Mouse (Mus musculus): ENCODE results near the gene Trim24.
"Not testable (repeated sequence)": the region's sequence is repeated elsewhere in the genome, so short reads cannot be mapped to it uniquely, and the experiment has no call there.

Trim24 gene

DNA sequence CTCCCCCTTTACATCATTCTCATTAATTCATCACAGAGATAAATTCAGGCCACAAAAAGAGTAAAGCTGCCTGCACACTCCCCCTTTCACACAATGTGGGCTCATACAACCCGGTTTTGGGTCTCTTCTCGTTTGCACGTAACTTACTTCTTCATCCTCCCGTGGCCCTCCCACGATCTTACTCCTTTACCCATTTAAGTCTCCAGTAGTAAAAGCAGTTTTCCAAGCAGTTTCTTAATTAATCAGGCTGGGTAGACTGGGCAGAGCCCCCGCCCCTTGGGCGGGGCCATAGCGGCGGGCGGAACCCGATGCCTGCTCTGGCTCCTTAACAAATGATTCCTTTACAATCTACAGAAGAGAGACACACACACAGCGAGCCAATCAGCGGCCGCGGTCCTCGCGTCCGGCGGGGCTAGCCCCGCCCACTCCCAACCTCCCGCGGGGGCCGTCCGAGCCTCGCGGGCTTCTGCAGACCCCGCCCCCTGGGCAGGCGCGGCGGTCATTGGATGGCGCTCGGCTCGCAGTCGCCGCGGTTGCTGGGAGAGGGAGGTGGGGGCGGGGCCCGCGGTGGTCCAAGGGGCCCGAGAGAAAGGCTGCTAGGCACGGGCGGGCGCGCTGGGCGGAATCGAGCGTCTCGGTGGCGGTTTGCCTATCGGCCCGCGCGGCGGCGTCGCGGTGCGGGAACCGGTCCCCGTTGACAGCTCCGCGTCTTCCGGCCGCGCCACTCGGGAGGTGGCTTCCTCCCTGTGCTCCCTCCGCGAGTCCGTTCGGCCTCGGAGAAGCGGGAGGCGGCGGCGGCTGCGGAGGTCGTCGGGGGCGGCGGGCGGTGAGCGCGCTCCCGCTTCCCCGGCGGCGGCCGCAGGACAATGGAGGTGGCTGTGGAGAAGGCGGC, at the start of gene Trim24:
Gene Trim24, plus strand, starts transcription at position 567 of the 892 bp plus-strand sequence.
- peak; percentile 97 for DNase-seq (ENCODE audit: low read depth, low spot score)

DNA sequence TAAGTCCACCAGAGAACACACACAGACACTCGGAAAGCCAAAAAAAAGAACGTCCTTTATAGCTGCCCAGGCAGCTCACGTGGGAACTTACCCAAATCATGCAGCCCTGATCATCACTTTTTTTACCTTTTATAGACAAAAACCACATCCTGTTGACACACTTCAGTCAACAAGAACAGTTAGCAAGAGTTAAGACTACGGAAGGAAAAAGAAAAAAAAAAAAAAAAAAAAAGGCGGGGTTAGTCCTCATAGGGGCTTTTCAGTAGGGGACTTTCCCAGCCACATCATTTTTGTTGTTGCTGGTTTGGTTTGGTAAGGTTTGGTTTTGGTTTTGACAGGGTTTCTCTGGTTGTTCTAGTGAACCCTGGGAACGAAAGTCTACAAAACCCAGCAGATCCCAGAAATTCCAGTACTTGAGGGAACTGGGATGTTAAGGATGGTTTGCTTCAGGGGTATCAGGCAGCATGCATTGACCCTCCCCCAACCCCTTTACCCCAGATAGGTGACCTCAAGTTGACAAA, 49.0 kb upstream of the Trim24 start:
- peak; percentile 68 for DNase-seq (ENCODE audit: low read depth, low spot score)

DNA sequence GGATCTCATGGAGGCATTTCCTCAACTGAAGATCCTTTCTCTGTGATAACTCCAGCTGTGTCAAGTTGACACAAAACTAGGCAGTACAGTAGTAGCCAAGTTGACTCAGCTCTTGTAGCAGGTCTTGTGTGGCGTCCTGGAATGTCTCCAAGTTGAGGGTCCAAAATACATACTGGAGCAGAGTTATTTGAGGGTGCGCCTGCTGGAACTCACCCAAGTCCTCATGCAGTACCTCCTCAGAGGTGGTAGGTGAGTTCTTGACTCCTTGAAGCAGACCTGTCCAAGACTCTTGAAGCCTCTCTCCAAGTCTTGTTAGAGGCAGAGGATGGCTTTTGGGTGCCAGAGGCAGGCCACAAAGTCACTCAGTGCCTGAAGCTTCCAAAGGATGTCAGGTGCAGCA, 48.2 kb upstream of the Trim24 start:
- no peak for DNase-seq (ENCODE audit: low read depth, low spot score)

DNA sequence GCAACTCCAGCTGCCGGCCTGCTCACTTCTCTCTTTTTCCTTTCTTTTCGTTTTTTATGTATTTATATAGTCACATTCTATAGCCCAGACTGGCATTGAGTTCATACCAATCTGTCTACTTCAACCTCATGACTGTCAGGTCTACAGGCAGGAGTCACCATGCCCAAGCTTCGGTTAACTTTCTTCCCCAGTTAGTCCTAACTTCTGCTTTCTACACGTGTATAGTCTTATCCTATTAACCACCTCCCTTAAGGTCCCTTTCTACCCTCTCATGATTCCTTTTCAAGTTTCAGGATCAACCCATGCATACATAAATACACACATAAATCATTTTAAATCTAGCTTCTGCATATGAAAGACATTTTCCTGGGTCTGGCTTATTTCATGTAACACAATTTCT, 46.9 kb upstream of the Trim24 start:
- no peak for DNase-seq (ENCODE audit: low read depth, low spot score)

DNA sequence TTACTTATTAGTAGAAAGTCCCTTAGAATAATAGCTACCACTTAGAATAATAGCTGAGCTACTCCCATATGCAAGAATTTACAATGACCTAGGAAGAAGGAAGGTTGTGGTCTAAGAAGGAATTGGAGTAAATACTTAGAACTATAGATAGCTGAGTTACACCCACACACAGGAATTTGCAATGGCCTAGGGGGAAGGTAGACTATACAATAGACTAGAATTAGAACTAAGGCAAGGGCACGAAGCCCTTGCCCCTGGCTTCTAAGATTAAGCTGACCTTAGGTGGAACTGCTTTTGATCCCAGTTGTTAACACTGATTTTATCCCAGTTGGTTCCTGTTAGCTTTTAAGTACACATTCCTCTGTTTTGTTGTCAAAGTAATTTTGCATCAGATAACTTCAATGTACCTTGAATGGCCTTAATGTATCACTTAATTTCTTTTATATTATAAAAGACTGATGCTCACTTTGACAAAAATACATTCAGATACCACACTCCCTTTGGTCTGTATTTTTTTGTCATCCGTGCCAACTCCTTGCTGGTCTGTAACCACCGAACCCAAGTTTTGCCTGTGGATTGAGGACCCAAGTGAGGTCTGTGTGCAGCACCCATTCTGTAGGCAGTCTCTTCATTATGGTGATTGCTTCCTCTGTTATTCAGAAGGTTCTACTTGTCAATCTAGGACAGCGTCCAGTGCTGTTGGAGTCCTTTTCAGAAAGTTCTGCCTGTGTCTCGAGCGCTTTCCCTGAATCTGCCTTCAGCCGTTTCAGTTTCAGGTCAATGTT, 45.1 kb upstream of the Trim24 start:
- not testable (repeated sequence) for DNase-seq (ENCODE audit: low read depth, low spot score)

DNA sequence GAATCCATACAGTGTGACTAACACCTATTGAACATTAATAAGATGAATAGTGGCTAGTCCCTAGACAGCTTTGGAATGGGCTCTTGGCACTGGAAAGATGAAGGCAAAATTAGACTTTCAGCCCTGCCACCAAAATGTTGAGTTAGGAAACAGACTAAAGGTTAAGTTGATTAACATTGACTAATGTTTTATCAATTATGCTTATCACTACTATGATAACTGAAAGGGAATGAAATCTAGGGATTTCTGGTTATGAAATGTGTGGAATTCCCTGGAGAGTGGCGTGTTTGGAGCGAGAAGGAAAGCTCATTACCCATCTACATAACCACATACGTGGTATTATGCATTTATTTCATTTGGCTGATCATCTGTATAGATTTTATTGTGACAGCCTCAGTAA, 41.7 kb upstream of the Trim24 start:
- no peak for DNase-seq (ENCODE audit: low read depth, low spot score)

DNA sequence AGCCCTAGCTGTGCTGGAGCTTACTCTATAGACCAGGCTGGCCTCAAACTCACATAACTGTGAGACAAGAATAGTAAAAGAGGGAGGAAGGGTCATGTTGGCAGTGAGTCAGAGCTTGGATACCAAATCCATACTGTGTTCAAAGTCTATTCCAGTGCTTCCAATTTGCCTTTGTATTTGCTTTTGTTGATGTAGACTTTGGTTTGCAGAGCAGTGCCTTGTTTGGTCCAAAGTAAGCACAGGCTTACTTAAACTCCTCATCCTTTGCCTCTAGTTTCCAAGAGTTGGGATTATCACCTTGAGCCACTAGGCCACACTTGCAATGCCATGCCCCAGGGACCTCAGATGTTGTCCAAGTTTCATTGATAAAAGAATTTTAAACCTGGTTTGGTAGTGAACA, 41.0 kb upstream of the Trim24 start:
- DNase-seq (ENCODE audit: low read depth, low spot score), result no peak

DNA sequence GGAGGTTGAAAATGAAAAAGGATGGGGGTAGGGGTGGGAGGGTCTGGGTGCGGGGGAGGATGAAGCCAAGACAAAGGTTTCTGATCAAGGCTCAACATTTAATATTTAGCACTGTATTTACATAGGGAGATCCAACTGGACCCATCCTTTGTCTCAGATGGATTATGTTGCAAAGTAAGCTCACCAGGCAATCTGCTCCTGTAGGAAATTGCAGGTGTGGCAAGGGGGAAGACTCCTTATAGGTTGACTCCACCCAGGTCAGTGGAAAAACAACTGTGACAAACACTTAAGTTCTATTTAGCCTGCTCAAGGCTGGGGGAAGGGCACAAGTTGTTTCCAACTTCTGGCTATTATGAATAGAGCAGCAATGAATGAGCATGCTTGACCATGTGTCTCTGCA, 36.9 kb upstream of the Trim24 start:
- DNase-seq (ENCODE audit: low read depth, low spot score), result no peak

DNA sequence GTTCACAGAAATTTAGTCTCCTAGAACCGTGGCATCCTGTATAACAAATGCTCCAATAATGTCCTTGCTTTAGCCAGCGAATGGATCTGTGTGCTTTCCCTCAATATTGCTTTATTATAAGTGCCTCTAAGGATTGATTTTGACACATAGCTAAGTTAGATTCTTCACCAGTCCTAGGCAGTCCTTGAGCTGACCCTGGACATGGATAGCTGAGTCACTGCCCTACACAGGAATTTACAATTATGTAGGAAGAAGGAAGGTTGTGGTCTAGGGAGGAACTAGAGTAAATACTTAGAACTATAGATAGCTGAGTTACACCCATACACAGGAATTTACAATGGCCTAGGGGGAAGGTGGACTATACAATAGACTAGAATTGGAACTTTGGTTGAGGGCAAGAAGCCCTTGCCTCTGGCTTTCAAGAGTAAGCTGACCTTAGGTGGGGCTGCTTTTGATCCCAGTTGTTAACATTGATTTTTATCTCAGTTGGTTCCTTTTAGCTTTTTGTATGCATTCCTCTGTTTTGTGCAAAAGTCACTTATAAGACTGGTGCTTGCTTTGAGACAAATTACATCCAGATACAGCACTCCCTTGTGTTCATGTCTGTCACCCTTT, 33.6 kb upstream of the Trim24 start:
- DNase-seq (ENCODE audit: low read depth, low spot score), result not testable (repeated sequence)

DNA sequence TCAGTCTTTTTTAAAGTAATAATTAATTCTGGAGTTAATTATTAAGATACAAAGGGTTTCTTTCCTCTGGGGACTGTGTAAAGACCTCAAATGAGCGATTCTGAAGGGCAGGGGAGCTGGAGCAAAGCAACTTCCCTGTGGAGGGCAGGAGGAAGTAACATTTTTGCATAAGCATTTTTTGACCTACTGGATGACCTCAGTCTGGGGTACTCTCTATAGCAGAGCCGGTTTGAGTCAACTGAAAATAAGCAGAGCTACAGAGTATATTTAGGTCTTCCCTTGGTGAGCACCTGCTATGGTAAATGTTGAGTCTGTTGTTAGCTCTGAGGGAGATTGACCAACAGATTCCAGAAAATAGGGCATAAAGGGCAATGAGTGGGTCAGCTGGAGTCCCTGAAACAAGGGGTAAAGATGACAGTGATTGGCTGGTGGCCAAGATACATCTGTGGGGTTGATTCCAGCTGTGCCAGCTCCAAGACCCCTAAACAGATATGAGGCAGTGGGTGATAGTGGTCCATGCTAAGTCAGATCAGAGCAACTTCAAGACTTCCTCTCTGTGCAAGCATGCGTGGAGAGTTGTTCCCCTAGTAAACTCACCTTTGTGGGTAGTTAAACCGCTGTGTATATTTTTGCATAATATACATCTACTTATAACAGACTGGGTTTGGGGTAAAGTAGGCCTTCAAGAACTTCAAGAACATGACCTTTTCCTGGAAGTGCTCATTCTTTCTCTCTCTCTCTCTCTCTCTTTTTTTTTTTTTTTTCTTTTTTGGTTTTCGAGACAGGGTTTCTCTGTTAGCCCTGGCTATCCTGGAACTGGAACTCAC, 27.6 kb upstream of the Trim24 start:
- DNase-seq (ENCODE audit: low read depth, low spot score), result peak; percentile 21

DNA sequence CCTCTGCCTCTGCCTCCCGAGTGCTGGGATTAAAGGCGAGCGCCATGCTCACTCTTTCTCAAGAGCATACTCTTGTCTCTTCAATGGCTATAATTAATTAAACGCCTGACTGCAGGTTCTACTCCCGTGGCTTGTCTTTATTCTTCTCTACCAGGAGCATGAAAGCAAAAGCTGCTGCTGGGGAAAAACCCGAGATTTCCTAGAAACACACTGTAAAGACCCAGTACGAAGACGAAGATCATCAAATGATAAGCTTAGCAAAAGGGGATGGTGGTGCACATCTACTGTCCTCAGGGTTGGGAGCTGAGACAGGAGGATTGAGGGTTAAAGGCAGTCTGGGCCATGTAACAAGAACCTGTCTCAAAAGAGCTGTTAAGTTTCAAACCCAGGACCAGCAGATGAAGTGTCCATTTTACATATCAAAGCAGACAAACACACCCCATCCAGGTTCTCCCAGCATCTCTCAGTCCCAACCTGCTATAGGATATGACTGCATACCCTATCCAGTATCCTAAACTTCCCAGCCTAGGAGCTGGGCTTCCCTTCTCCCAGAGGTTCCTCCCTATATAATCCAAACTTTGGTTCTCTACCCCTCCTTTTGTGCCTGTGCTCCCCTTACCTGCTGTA, 26.9 kb upstream of the Trim24 start:
- DNase-seq (ENCODE audit: low read depth, low spot score), result peak; percentile 33

DNA sequence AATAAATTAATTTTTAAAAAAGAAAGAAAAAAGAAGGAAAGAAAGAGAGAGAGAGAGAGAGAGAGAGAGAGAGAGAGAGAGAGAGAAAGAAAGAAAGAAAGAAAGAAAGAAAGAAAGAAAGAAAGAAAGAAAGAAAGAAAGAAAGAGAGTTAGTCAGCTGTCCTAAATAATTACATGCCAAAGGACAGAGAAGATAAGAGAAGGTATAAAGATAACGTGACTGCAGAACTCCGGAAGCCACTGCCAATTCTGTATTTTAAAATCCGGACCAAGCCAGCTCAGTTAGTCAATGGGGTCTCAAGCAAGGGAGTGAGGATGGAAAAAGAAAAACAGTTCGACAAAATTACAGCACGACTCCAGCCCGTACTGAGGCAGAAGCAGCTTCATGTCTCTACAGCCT, 25.7 kb upstream of the Trim24 start:
- not testable (repeated sequence) for DNase-seq (ENCODE audit: low read depth, low spot score)

DNA sequence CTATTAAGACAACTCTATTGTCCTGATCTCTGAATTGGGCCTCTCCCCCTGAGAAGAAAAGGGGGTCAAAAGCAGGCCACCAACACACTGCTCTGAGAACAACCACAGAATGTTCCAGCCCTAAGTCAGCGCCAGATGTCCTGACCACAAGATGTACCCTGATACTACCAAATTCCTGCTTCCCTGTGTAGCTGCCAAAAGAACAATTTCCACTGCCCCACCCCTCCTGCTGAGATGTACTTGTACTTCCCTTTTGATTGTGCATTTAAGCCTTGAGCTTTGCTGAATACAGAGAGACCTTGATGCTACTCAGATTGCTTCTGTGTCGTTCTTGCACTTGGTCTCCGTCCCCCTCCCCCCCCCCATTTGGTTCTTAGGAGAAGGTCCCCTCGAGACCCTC, 23.1 kb upstream of the Trim24 start:
- DNase-seq (ENCODE audit: low read depth, low spot score), result not testable (repeated sequence)

DNA sequence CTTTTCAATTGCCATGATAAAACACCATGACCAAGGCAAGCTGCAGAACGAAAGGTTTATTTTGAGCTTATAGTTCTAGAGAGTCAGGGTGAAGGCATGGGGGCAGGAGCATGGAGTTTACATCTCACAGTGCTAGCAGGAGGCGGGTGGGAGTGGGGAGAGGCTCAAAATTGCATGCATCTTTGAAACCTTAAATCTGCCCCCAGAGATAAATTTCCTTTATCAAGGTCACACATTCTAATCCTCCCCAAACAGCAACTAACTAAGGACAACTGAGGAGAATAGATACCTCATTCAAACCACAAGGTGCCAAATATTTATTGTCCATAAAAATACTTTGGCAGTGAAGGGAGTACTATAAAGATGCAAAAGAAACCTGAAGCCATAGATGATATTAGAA, 19.3 kb upstream of the Trim24 start:
- no peak for DNase-seq (ENCODE audit: low read depth, low spot score)

DNA sequence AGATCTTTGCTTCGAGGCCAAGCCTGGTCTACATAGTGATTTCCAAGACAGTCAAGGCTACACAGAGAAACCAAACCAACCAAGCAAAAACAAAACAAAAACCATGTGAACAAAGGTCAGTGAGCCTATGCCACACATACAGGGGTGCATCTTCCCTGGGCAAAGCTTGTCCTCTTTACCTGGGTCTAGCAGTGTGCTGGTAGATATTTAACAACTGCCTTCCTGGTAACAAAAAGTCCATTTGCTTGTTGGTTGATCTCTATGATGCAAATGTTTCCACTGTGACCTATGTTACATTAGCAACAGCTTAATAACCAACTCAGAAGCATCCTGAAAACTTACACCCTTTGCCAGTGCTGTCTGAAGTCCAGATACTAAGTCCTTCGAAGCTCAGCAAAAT, 17.3 kb upstream of the Trim24 start:
- no peak for DNase-seq (ENCODE audit: low read depth, low spot score)

DNA sequence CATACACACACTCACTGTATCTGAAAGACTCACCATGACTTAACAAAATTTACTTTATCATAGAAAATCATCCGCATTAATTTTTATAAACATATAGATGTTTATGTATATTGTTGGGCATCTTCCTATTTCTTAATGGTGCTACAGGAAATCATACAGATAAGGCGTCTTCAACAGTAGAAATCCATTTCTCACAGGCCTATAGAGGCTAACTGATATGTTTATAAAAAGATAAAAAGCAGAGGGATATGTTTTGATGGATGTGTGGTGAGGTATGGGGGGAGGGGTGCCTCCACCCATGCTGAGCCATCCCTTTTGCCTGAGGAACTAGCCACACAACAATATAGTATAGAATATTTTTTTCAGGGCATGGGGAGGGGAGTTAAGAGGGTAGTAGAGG, 15.2 kb upstream of the Trim24 start:
- DNase-seq (ENCODE audit: low read depth, low spot score), result no peak

DNA sequence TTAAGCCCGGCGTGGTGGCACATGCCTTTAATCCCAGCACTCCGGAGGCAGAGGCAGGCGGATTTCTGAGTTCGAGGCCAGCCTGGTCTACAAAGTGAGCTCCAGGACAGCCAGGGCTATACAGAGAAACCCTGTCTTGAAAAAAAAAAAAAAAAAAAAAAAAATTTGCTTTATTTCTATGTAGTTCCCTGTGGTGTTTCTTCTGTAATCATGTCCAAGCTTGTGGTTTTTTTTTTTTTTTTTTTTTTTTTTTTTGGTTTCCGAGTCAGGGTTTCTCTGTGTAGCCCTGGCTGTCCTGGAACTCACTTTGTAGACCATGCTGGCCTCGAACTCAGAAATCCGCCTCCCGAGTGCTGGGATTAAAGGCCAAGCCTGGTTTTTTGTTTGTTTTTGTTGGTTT, 14.3 kb upstream of the Trim24 start:
- DNase-seq (ENCODE audit: low read depth, low spot score), result not testable (repeated sequence)

DNA sequence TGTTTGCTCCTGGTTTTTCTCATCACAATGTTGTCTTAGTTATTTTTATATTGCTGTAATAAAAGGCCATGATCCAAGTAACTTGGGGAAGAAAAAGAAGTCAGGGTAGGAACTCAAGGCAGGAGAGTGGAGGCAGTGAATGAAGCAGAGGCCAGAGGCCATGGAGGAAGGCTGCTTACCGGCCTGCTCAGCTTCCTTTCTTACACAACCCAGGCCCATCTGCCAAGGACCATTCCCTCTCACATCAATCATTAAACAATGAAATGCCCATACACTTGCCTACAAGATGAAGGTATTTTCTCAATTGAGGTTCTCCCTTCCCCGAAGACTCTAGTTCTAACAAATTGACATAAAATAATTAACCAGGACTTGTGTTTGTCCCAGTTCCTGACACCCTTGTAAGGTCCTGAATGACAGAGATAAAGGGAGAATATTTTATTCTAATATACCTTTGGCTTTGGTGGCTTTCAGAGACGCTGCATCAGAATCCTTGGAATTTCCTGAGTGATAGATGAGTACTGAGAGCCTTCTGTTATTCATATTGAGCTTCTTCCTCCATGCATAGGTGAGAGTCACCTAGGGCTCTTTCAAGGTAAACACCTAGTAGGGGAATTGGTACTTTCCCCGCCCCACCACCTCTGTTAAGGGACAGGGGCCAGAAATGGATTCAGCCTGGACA, 13.3 kb upstream of the Trim24 start:
- no peak for DNase-seq (ENCODE audit: low read depth, low spot score)

DNA sequence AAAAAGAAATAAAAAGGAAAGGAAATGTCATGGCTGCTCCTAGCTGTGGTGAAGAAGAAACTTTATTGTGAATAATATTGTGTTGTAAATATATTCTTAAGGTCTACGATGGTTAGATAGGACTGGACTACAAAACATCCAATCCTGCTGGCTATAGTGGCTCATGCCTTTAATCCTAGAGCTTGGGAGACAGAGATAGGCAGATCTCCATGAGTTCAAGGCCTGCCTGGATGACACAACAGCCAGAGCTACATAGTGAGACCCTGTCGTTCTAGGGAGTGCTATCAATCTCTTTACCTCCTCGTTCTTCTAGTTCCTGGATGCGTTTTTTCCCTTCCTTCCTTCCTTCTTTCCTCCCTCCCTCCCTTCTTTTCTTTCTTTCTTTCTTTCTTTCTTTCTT, 12.5 kb upstream of the Trim24 start:
- no peak for DNase-seq (ENCODE audit: low read depth, low spot score)

DNA sequence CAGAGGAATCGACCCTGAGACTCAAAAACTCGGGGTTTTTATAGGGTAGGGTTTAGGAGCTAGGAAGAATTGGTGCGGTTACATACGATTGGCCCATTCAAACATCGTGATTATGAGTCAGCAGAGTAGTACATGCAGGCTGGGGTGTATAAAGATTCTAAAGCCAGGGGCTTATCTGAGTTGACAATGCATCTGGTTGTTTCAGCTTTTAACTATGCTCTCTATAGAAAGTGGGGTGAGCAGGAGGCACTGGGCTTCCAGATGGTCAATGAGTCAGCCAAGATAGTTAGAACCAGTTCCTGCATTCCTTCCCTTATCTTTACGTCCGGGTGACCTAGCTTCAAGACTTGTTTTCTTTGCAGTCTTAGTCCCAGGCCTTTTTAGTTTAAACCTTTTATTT, 7.7 kb upstream of the Trim24 start:
- no peak for DNase-seq (ENCODE audit: low read depth, low spot score)
